Comparison of ENCODE assay signal across 11 mouse cellular contexts in the genomic region with DNA sequence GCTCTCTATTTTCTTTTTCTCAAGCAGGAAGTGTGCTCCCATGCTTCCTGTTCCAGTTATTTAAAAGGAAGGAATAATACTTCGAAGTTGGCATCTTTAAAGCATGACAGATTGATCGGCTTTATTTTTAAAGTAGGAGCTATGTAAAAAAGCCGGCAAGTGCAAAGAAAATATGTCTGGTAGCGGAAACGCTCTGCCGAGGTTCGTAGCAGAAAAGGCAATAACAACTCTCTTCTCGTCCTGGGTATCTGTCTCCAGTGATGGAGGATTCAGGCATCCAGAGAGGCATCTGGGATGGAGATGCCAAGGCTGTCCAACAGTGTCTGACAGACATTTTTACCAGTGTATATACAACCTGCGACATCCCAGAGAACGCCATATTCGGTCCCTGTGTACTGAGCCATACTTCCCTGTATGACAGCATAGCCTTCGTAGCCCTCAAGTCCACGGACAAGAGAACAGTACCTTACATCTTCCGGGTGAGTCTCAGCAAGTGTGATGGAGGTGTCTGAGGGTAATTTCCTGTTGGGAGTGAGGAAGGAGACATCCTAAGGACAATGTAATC. TPM values are rescaled to one million over a fixed set of nuclear protein-coding genes. Genes with fewer than 3 reads are reported as not detected.
DNase-seq lines count a peak whose midpoint lies in the region; ATAC-seq and TF ChIP-seq lines count a peak whose summit lies in the region.
"Had no signal": no experiment of that assay in that cellular context is flagged by ENCODE, and none has a peak within 500 bp of the region (broad histone marks: within the 10 kb centered on the region; RNA-seq: fewer than 3 reads in every experiment).

No protein-coding gene starts in this region.

- TF ChIP-seq CTCF in layer of hippocampus, adult 2 months (conservative IDR thresholded peaks at IDR 0.05) = no peak

- DNase-seq in layer of hippocampus, adult 2 months (ENCODE audit: low spot score in 2 of 2) = no peak
- DNase-seq in layer of hippocampus, adult 11-12 months (ENCODE audit: low spot score) = no peak
- DNase-seq in embryonic facial prominence, embryonic 11.5 days (ENCODE audit: low spot score) = peak; percentile 23
- peak; percentile 51 for DNase-seq in hindbrain, embryonic 11.5 days (ENCODE audit: low spot score)
- DNase-seq in adrenal gland, adult 18-20 months (ENCODE audit: low spot score in 2 of 2) = no peak
- DNase-seq: adrenal gland, postnatal 36 days had no signal

- peaks cover 7% of the 10 kb centered on the region; the same call in 1 of the 2 replicates for H3K4me1 ChIP-seq in embryonic facial prominence, embryonic 11.5 days (ENCODE audit: control insufficient read depth, insufficient read depth, low read length)
- peaks cover 8% of the 10 kb centered on the region for H3K4me1 ChIP-seq in hindbrain, embryonic 11.5 days (replicated peaks; ENCODE audit: control insufficient read depth, insufficient read depth, low read length)
- peaks cover 36% of the 10 kb centered on the region for H3K4me1 ChIP-seq in midbrain, embryonic 16.5 days (ENCODE audit: control insufficient read depth, insufficient read depth, low read length)
- H3K4me1 ChIP-seq in kidney, embryonic 14.5 days (ENCODE audit: control insufficient read depth, insufficient read depth, low read length) = peaks cover 10% of the 10 kb centered on the region; the same call in 1 of the 2 replicates

- no peak overlapping the region for H3K9ac ChIP-seq in embryonic facial prominence, embryonic 11.5 days (replicated peaks; ENCODE audit: low read length)
- no peak overlapping the region for H3K9ac ChIP-seq in hindbrain, embryonic 11.5 days (ENCODE audit: low read depth, low read length)
- peak overlapping the region; percentile 38; the same call in 1 of the 2 replicates for H3K9ac ChIP-seq in midbrain, embryonic 16.5 days (ENCODE audit: low read depth, low read length)
- H3K9ac ChIP-seq in kidney, embryonic 14.5 days (ENCODE audit: low read depth, low read length) = no peak overlapping the region

- no peaks in the 10 kb centered on the region for H3K36me3 ChIP-seq in embryonic facial prominence, embryonic 11.5 days (replicated peaks; ENCODE audit: control insufficient read depth, insufficient read depth, low read depth, low read length)
- H3K36me3 ChIP-seq in hindbrain, embryonic 11.5 days (ENCODE audit: control insufficient read depth, insufficient read depth, low read length) = no peaks in the 10 kb centered on the region
- H3K36me3 ChIP-seq in midbrain, embryonic 16.5 days (ENCODE audit: control insufficient read depth, insufficient read depth, low read length) = no peaks in the 10 kb centered on the region
- no peaks in the 10 kb centered on the region for H3K36me3 ChIP-seq in kidney, embryonic 14.5 days (ENCODE audit: control insufficient read depth, insufficient read depth, low read length)

- H3K9me3 ChIP-seq in embryonic facial prominence, embryonic 11.5 days (replicated peaks; ENCODE audit: control insufficient read depth, low read length) = no peaks in the 10 kb centered on the region
- no peaks in the 10 kb centered on the region for H3K9me3 ChIP-seq in hindbrain, embryonic 11.5 days (ENCODE audit: control insufficient read depth, low read length)
- H3K9me3 ChIP-seq in midbrain, embryonic 16.5 days (replicated peaks; ENCODE audit: control insufficient read depth, low read length, poor library complexity, severe bottlenecking) = no peaks in the 10 kb centered on the region
- no peaks in the 10 kb centered on the region for H3K9me3 ChIP-seq in kidney, embryonic 14.5 days (ENCODE audit: control insufficient read depth, low read length)

- peak overlapping the region; percentile 96 for H3K27ac ChIP-seq in layer of hippocampus, adult 2 months
- no peak overlapping the region for H3K27ac ChIP-seq in embryonic facial prominence, embryonic 11.5 days (replicated peaks; ENCODE audit: low read depth, low read length)
- H3K27ac ChIP-seq in hindbrain, embryonic 11.5 days (ENCODE audit: low read depth, low read length) = no peak overlapping the region
- no peak overlapping the region for H3K27ac ChIP-seq in midbrain, embryonic 16.5 days (ENCODE audit: low read length)
- H3K27ac ChIP-seq in kidney, embryonic 14.5 days (ENCODE audit: low read depth, low read length) = no peak overlapping the region

- WGBS in embryonic facial prominence, embryonic 11.5 days = 1% methylated on average over 14 of the region's 14 CpGs
- WGBS in hindbrain, embryonic 11.5 days = 2% methylated on average over 14 of the region's 14 CpGs
- WGBS in midbrain, embryonic 16.5 days = 3% methylated on average over 14 of the region's 14 CpGs
- WGBS in kidney, embryonic 14.5 days = 2% methylated on average over 14 of the region's 14 CpGs

- H3K4me2 ChIP-seq in embryonic facial prominence, embryonic 11.5 days (ENCODE audit: low read depth, low read length) = no peak overlapping the region
- H3K4me2 ChIP-seq in hindbrain, embryonic 11.5 days (replicated peaks; ENCODE audit: low read depth, low read length) = peak overlapping the region; percentile 40
- H3K4me2 ChIP-seq in midbrain, embryonic 16.5 days (ENCODE audit: low read length) = peak overlapping the region; percentile 72
- no peak overlapping the region for H3K4me2 ChIP-seq in kidney, embryonic 14.5 days (replicated peaks; ENCODE audit: low read depth, low read length)

- H3K27me3 ChIP-seq in embryonic facial prominence, embryonic 11.5 days (ENCODE audit: control insufficient read depth, insufficient read depth, low read length) = peaks cover 70% of the 10 kb centered on the region
- peaks cover 33% of the 10 kb centered on the region for H3K27me3 ChIP-seq in hindbrain, embryonic 11.5 days (ENCODE audit: control insufficient read depth, insufficient read depth, low read length)
- H3K27me3 ChIP-seq in midbrain, embryonic 16.5 days (ENCODE audit: control insufficient read depth, insufficient read depth, low read depth, low read length) = peaks cover 19% of the 10 kb centered on the region
- peaks cover 93% of the 10 kb centered on the region for H3K27me3 ChIP-seq in kidney, embryonic 14.5 days (ENCODE audit: control insufficient read depth, insufficient read depth, low read length)

- ATAC-seq in embryonic facial prominence, embryonic 11.5 days (replicated peaks; ENCODE audit: insufficient number of reproducible peaks, low FRiP score, low TSS enrichment, low read depth) = no peak
- no peak for ATAC-seq in hindbrain, embryonic 11.5 days (ENCODE audit: low FRiP score)
- ATAC-seq in midbrain, embryonic 16.5 days = no peak
- no peak for ATAC-seq in kidney, embryonic 14.5 days (ENCODE audit: low FRiP score, low TSS enrichment)

- peak overlapping the region; percentile 65 for H3K4me3 ChIP-seq in layer of hippocampus, adult 2 months
- H3K4me3 ChIP-seq in embryonic facial prominence, embryonic 11.5 days (ENCODE audit: low read depth, low read length) = no peak overlapping the region
- peak overlapping the region; percentile 37 for H3K4me3 ChIP-seq in hindbrain, embryonic 11.5 days (ENCODE audit: low read depth, low read length)
- H3K4me3 ChIP-seq in midbrain, embryonic 16.5 days (ENCODE audit: low read depth, low read length) = peak overlapping the region; percentile 45
- H3K4me3 ChIP-seq in kidney, embryonic 14.5 days (ENCODE audit: low read length) = no peak overlapping the region

RNA-seq across cellular contexts. Expression of a gene that starts 16.1 kb away (rescaled TPM):
- total RNA-seq in layer of hippocampus, adult 2 months (2021) = 10 to 100 TPM; 97.2 to 98.1 TPM
- polyA plus RNA-seq in embryonic facial prominence, embryonic 11.5 days (2014; fragmentation: Nextera tagmentation; extraction: Ambion mirVana) = 0.22 and 0.45 TPM in 2 replicates
- polyA plus RNA-seq in hindbrain, embryonic 11.5 days (2014; fragmentation: Nextera tagmentation; extraction: Ambion mirVana) = 2.8 and 2.9 TPM in 2 replicates
- polyA plus RNA-seq in midbrain, embryonic 16.5 days (2015; fragmentation: Nextera tagmentation; extraction: Ambion mirVana) = 1.5 and 1.7 TPM in 2 replicates
- under 1 TPM; 0.10 to 0.16 TPM for total RNA-seq in adrenal gland, adult 18-20 months (2021)
- not detected in 2 replicates for polyA plus RNA-seq in kidney, embryonic 14.5 days (2014; fragmentation: Nextera tagmentation; extraction: Ambion mirVana)
- total RNA-seq: megakaryocyte progenitor cell, adult 5-6 weeks; MEL had no signal
- polyA plus RNA-seq: heart, postnatal 0 days had no signal

Comparison
In these comparisons a context has a peak if more than half of its experiments do, and no peak if none do; other contexts are left out.
1. DNase-seq: peak in embryonic facial prominence, embryonic 11.5 days (single experiment) and hindbrain, embryonic 11.5 days (single experiment); none in layer of hippocampus, adult 2 months (0 of 2), layer of hippocampus, adult 11-12 months (single experiment) and adrenal gland, adult 18-20 months (0 of 2).
2. H3K4me3 ChIP-seq: peak in layer of hippocampus, adult 2 months (single experiment), hindbrain, embryonic 11.5 days (single experiment) and midbrain, embryonic 16.5 days (single experiment); none in embryonic facial prominence, embryonic 11.5 days (single experiment) and kidney, embryonic 14.5 days (single experiment).
3. H3K4me2 ChIP-seq: peak in hindbrain, embryonic 11.5 days (single experiment) and midbrain, embryonic 16.5 days (single experiment); none in embryonic facial prominence, embryonic 11.5 days (single experiment) and kidney, embryonic 14.5 days (single experiment).